In the genomic region with DNA sequence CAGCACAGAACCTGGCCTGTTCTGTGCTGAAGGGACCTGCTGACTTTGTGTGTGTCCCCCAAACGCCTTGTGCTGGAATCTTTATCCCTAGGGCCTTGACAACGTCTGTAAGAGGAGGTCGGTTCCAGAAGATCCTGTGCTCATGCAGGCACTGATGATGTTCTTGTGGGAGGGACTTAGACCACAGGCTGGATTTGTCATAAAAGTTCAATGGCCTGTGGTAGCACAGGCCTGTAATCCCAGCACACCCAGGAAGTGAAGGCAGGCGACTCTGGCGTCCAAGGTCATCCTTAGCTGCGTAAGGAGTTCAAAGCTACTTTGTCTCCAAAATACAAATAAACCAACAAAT, we compare ENCODE assay signal across 9 mouse cellular contexts. TPM values are rescaled to one million over a fixed set of nuclear protein-coding genes. Genes with fewer than 3 reads are reported as not detected.
DNase-seq lines count a peak whose midpoint lies in the region; ATAC-seq lines count a peak whose summit lies in the region.
"Had no signal": no experiment of that assay in that cellular context is flagged by ENCODE, and none has a peak within 500 bp of the region (broad histone marks: within the 10 kb centered on the region; RNA-seq: fewer than 3 reads in every experiment).

No protein-coding gene starts in this region.

- peak; percentile 19 for DNase-seq in 3134 (ENCODE audit: extremely low read depth, insufficient read length, low spot score)
- peak; percentile 31 for DNase-seq in 3T3-L1 (ENCODE audit: low read depth, low spot score)
- no peak for DNase-seq in thymus, adult 18-20 months
- no peak for DNase-seq in kidney, adult 8-10 months
- DNase-seq in layer of hippocampus, postnatal 14 days (ENCODE audit: low spot score in 2 of 2): no peak
- DNase-seq: right cerebral cortex, postnatal 14 days had no signal

- no peaks in the 10 kb centered on the region for H3K9me3 ChIP-seq in hindbrain, embryonic 12.5 days (replicated peaks)
- no peaks in the 10 kb centered on the region for H3K9me3 ChIP-seq in midbrain, embryonic 12.5 days

- H3K27me3 ChIP-seq in hindbrain, embryonic 12.5 days: no peaks in the 10 kb centered on the region
- no peaks in the 10 kb centered on the region for H3K27me3 ChIP-seq in midbrain, embryonic 12.5 days

- peak; percentile 38 for ATAC-seq in hindbrain, embryonic 12.5 days (ENCODE audit: low FRiP score)
- ATAC-seq in midbrain, embryonic 12.5 days (ENCODE audit: low FRiP score, low read depth): peak; percentile 28; the same call in 1 of the 2 replicates
- no peak for ATAC-seq in cerebellum, adult (ENCODE audit: insufficient number of reproducible peaks, low FRiP score, low TSS enrichment)

- H3K4me2 ChIP-seq in hindbrain, embryonic 12.5 days (replicated peaks): 0 out of 2 replicates have a peak overlapping the region, but pooled peaks have one; percentile 34
- H3K4me2 ChIP-seq in midbrain, embryonic 12.5 days (replicated peaks): peak overlapping the region; percentile 32; the same call in 1 of the 2 replicates

- H3K4me3 ChIP-seq in hindbrain, embryonic 12.5 days: no peak overlapping the region
- H3K4me3 ChIP-seq in midbrain, embryonic 12.5 days: no peak overlapping the region

- no peaks in the 10 kb centered on the region for H3K36me3 ChIP-seq in hindbrain, embryonic 12.5 days
- H3K36me3 ChIP-seq in midbrain, embryonic 12.5 days: no peaks in the 10 kb centered on the region

- H3K9ac ChIP-seq in hindbrain, embryonic 12.5 days: no peak overlapping the region
- no peak overlapping the region for H3K9ac ChIP-seq in midbrain, embryonic 12.5 days (replicated peaks)

- WGBS in hindbrain, embryonic 12.5 days: 49% methylated on average over 6 of the region's 6 CpGs
- WGBS in midbrain, embryonic 12.5 days: 47% methylated on average over 6 of the region's 6 CpGs

- peaks cover 30% of the 10 kb centered on the region for H3K4me1 ChIP-seq in hindbrain, embryonic 12.5 days
- H3K4me1 ChIP-seq in midbrain, embryonic 12.5 days: peaks cover 31% of the 10 kb centered on the region

- H3K27ac ChIP-seq in hindbrain, embryonic 12.5 days: peak overlapping the region; percentile 89
- H3K27ac ChIP-seq in midbrain, embryonic 12.5 days (replicated peaks): peak overlapping the region; percentile 88

RNA-seq across cellular contexts. Expression of a gene that starts 16.9 kb away (rescaled TPM):
- polyA plus RNA-seq in hindbrain, embryonic 12.5 days (2016; fragmentation: Nextera tagmentation; extraction: Ambion mirVana): 40.8 and 43.8 TPM in 2 replicates
- polyA plus RNA-seq in midbrain, embryonic 12.5 days (2016; fragmentation: Nextera tagmentation; extraction: Ambion mirVana): 26.2 and 27.4 TPM in 2 replicates
- 10 to 100 TPM; 88.0 to 89.3 TPM for total RNA-seq in layer of hippocampus, postnatal 14 days (2021)

Comparison
In these comparisons a context has a peak if more than half of its experiments do, and no peak if none do; other contexts are left out.
1. DNase-seq: peak in 3134 (single experiment) and 3T3-L1 (single experiment); none in thymus, adult 18-20 months (0 of 2), kidney, adult 8-10 months (0 of 2) and layer of hippocampus, postnatal 14 days (0 of 2).